Mouse (Mus musculus) CH12.LX (cell line): ENCODE data around the gene Sipa1l3. TPM values are rescaled to one million over a fixed set of nuclear protein-coding genes. Genes with fewer than 3 reads are reported as not detected.

Experiments
- DNase-seq: peaks from one replicate; pipeline ENCODE4 v3.0.0-alpha.2; 2013; ENCODE audit errors: extremely low read depth
- H3K27ac ChIP-seq: 2 replicates; pipeline ENCODE4 v1.5.1; 2012; ENCODE audit warnings: low read depth, mild to moderate bottlenecking, control low read depth, moderate library complexity; ENCODE audit not compliant: insufficient read depth
- H3K27me3 ChIP-seq: replicated peaks from 2 replicates; pipeline ENCODE3; 2012; ENCODE audit warnings: inconsistent platforms
- H3K36me3 ChIP-seq, 2 experiments: replicated peaks in 1 of 2; 2 replicates each; pipeline versions ENCODE3 to v1.6.1; 2012; ENCODE audit warnings: inconsistent platforms in 1 of 2, low read length in 1 of 2, mild to moderate bottlenecking in 1 of 2, mixed read lengths in 1 of 2, moderate library complexity in 1 of 2; ENCODE audit not compliant: control insufficient read depth in 1 of 2, insufficient read depth in 1 of 2
- H3K4me1 ChIP-seq, 2 experiments: 2 replicates each; pipeline ENCODE4 v1.6.1; 2012; ENCODE audit warnings: inconsistent platforms in 1 of 2, moderate library complexity in 1 of 2; ENCODE audit not compliant: insufficient read depth in 2 of 2, control insufficient read depth in 1 of 2
- H3K4me2 ChIP-seq: 2 replicates; pipeline ENCODE4 v1.6.1; 2012; ENCODE audit warnings: low read depth, mild to moderate bottlenecking, control low read depth; ENCODE audit not compliant: poor library complexity, insufficient read depth, severe bottlenecking
- H3K4me3 ChIP-seq, 3 experiments: fragments of 150-350 bp in 1 of 3; sonication (generic) in 1 of 3; replicated peaks in 1 of 3; 2 replicates each; pipeline versions ENCODE3 to v1.5.1; 2011 to 2012; ENCODE audit warnings: low read depth in 2 of 3, low read length in 2 of 3, mild to moderate bottlenecking in 2 of 3, moderate library complexity in 2 of 3, control low read depth in 1 of 3, improper control_type of control experiment in 1 of 3, inconsistent platforms in 1 of 3, mixed read lengths in 1 of 3; ENCODE audit not compliant: poor library complexity in 1 of 3
- H3K79me2 ChIP-seq: replicated peaks from 2 replicates; pipeline ENCODE4 v1.6.1; 2012; ENCODE audit warnings: mild to moderate bottlenecking, moderate library complexity; ENCODE audit not compliant: control insufficient read depth, poor library complexity, insufficient read depth, severe bottlenecking; ENCODE audit errors: extremely low read depth
- H3K9ac ChIP-seq: 2 replicates; pipeline ENCODE4 v1.6.1; 2012; ENCODE audit warnings: low read depth, mild to moderate bottlenecking, control low read depth, moderate library complexity; ENCODE audit not compliant: insufficient read depth
- H3K9me3 ChIP-seq: replicated peaks from 2 replicates; pipeline ENCODE3; 2012; ENCODE audit warnings: low read length, inconsistent platforms, mixed read lengths
- CHD2 ChIP-seq: IDR thresholded peaks from 2 replicates; pipeline ENCODE4 v1.6.1; 2011; ENCODE audit warnings: low read length, improper control_type of control experiment
- GABPA ChIP-seq: IDR thresholded peaks from 2 replicates; pipeline ENCODE4 v1.6.1; 2012; ENCODE audit warnings: low read depth, low read length, improper control_type of control experiment, inconsistent platforms; ENCODE audit not compliant: insufficient replicate concordance
- IRF4 ChIP-seq: IDR thresholded peaks from 2 replicates; pipeline ENCODE4 v1.6.1; 2014; ENCODE audit warnings: low read depth, mild to moderate bottlenecking, inconsistent platforms, low read length, improper control_type of control experiment
- MAFK ChIP-seq: IDR thresholded peaks from 2 replicates; pipeline ENCODE4 v1.6.1; 2011; ENCODE audit warnings: low read length, improper control_type of control experiment; ENCODE audit not compliant: insufficient replicate concordance
- MAZ ChIP-seq: IDR thresholded peaks from 2 replicates; pipeline ENCODE4 v1.6.1; 2012; ENCODE audit warnings: low read depth, mild to moderate bottlenecking, inconsistent platforms, low read length, improper control_type of control experiment, moderate library complexity
- MEF2A ChIP-seq: IDR thresholded peaks from 2 replicates; pipeline ENCODE4 v1.6.1; 2014; ENCODE audit warnings: low read depth, mild to moderate bottlenecking, inconsistent platforms, low read length, improper control_type of control experiment, borderline replicate concordance
- PAX5 ChIP-seq: IDR thresholded peaks from 2 replicates; pipeline ENCODE4 v1.6.1; 2012; ENCODE audit warnings: low read length, inconsistent platforms, mixed read lengths
- UBTF ChIP-seq: IDR thresholded peaks from 2 replicates; pipeline ENCODE4 v1.6.1; 2012; ENCODE audit warnings: low read depth, mild to moderate bottlenecking, inconsistent platforms, low read length, improper control_type of control experiment, moderate library complexity
- USF1 ChIP-seq: IDR thresholded peaks from 2 replicates; pipeline ENCODE4 v1.6.1; 2014; ENCODE audit warnings: low read depth, mild to moderate bottlenecking, inconsistent platforms, low read length, improper control_type of control experiment
- dilution Hi-C: fragments of 300-500 bp; cut with MboI; formaldehyde crosslinking; loops from 2 replicates; pipeline ENCODE4 v1.14.3; 2020; ENCODE audit warnings: low sequenced_read_pairs; ENCODE audit not compliant: extremely low pct_unique_long_range_greater_than_20kb, extremely low pct_ligation_motif_present
- in situ Hi-C: fragments of 300-500 bp; cut with MboI; formaldehyde crosslinking; loops from 3 replicates; pipeline ENCODE4 v1.14.3; 2019; ENCODE audit warnings: low sequenced_read_pairs, low pct_ligation_motif_present, low pct_unique_long_range_greater_than_20kb, mixed read lengths
- polyA plus RNA-seq: library from polyadenylated mRNA; unstranded; fragments of >175 nt; gene quantifications from 2 replicates; pipeline ENCODE4 v1.2.1, GENCODE M21; 2012; ENCODE audit warnings: low read depth; ENCODE audit not compliant: insufficient read length
- total RNA-seq, 2 experiments: library from RNA; depleted of rRNA; stranded (reverse); fragments of 300-350 nt in 1 of 2; fragments of >200 nt in 1 of 2; gene quantifications; 2 replicates each; pipeline ENCODE4 v1.2.3; 2012 to 2014

The Sipa1l3 gene
- total and polyA plus RNA-seq, 3 experiments = 1.6 to 8.8 (median 5.9) TPM

DNA sequence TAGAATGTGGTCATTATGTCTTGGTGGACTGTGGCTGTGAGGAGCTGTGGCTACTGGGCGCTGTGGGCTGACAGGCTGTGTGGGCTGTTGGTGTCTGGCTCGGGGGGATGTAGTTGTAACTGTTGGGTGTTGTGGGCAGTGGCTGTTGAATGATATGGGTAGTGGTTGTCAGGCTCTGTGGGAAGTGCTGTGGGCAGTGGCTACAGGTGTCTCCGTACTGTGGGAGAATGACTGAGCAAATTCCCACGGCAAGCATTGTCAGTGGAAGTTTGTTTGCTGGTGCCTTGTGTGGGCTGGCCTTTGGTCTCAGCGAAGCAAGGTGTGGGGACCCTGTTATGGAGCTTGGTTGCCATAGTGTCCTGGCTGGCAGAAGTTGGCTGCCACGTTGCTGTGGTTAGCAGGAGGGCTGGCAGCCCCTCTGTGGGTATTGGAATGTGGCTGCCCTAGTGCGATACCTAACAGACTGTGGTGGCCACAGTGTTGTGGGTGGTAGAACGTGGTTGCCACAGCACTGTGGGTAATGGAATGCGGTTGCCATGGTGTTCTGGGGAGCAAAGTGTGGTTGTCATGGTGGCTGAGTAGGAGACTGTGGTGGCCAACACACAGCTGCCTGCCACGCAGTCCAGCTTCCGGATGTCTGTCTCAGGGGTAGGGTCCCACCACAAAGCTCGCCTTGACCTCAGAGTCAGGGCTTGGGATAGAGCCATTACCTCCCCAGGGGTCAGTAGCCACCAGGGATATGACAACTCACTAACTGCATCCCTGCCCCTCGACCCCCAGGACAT, 203.4 kb downstream of the Sipa1l3 start:
- no peak overlapping the region for H3K27ac ChIP-seq
- H3K27me3 ChIP-seq = peaks cover 34% of the 10 kb centered on the region
- no peaks in the 10 kb centered on the region for H3K9me3 ChIP-seq
- dilution Hi-C loops = no loop called here
- no peak overlapping the region for H3K4me2 ChIP-seq
- no peaks in the 10 kb centered on the region for H3K79me2 ChIP-seq
- no peak for TF ChIP-seq UBTF
- TF ChIP-seq USF1 = no peak
- TF ChIP-seq GABPA = no peak
- TF ChIP-seq MAFK = no peak
- no peak for TF ChIP-seq CHD2
- no peak for TF ChIP-seq IRF4
- TF ChIP-seq, all 38 proteins: peak for 0
- in situ Hi-C loops = no loop called here
- no peaks in the 10 kb centered on the region for H3K36me3 ChIP-seq
- H3K4me3 ChIP-seq = no peak overlapping the region
- no peak overlapping the region for H3K9ac ChIP-seq
- DNase-seq = no peak
- peaks cover 2 to 19% of the 10 kb centered on the region in 2 experiments; a peak in 2 of 4 replicates for H3K4me1 ChIP-seq

DNA sequence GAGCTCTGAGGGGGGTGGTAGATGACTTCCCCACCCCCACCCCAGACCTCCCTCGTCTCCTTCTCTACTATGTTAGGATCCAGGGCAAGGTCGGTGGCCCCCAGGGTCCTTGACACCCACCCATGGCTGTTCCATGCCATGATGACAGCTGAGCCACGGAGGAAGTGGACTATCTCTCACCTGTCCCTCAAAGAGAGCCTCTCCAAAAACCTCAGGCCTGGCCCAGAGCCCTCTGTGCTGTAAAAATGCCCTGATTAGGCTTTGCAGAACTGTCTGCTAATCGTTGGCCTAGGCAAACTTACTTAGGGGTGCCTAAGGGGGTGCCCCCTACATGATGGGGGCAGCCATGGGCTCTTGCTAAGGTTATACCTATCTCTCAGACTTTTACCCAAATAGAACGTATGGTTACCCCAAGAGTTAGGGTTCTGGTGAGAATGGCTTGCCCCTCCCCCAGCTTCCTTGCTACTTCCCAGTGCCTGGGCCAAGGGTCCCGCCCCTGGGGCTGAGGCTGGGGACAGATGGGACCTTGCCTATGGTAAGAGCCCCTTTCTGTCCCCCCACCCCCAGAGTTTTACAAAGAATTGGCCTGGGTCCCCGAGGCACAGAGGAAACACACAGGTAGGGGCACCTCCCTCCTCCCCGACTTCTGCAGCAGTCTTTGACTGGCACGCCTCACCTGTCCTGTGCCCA, 204.7 kb downstream of the Sipa1l3 start:
- no peak overlapping the region for H3K27ac ChIP-seq
- no peak for DNase-seq
- no peaks in the 10 kb centered on the region for H3K79me2 ChIP-seq
- dilution Hi-C loops (no loop called here), in situ Hi-C loops (no loop called here)
- TF ChIP-seq PAX5 = no peak
- no peak for TF ChIP-seq MEF2A
- no peak for TF ChIP-seq IRF4
- peaks cover 2 to 19% of the 10 kb centered on the region in 2 experiments; a peak in 3 of 4 replicates for H3K4me1 ChIP-seq
- H3K4me2 ChIP-seq = no peak overlapping the region
- no peaks in the 10 kb centered on the region for H3K9me3 ChIP-seq
- H3K27me3 ChIP-seq = peaks cover 47% of the 10 kb centered on the region
- H3K36me3 ChIP-seq = no peaks in the 10 kb centered on the region
- no peak overlapping the region for H3K4me3 ChIP-seq
- no peak overlapping the region for H3K9ac ChIP-seq

- Histone ChIP-seq H3K4me2 (no peak overlapping the region), H3K27me3 (peaks cover 54% of the 10 kb centered on the region), H3K4me1 (peaks cover 2 to 25% of the 10 kb centered on the region in 2 experiments; a peak in 3 of 4 replicates), H3K4me3 (no peak overlapping the region), H3K9me3 (no peaks in the 10 kb centered on the region), H3K27ac (no peak overlapping the region), H3K9ac (no peak overlapping the region), H3K36me3 (no peaks in the 10 kb centered on the region), H3K79me2 (no peaks in the 10 kb centered on the region)
- no peak for DNase-seq
- dilution Hi-C loops = no loop called here
- no peak for TF ChIP-seq MAZ
- TF ChIP-seq, all 38 proteins: peak for 0
- in situ Hi-C loops = no loop called here
Observed at GRCm38 (mm10) chr7:29313051-29313450, 205.4 kb downstream of the Sipa1l3 start.
